Mouse (Mus musculus) splenic B cell, adult 2 months (primary cell): Measurements from ENCODE around the gene Gmcl1.

Experiments used
- DNase-seq: peaks from one replicate; pipeline ENCODE4 v3.0.0-alpha.2; 2011; ENCODE audit warnings: low read depth, low spot score
- H3K27me3 ChIP-seq: 2 replicates; pipeline ENCODE4 v1.6.1; 2012; ENCODE audit warnings: mild to moderate bottlenecking, low read length, moderate library complexity, mixed read lengths; ENCODE audit not compliant: control insufficient read depth, poor library complexity, insufficient read depth, severe bottlenecking
- H3K36me3 ChIP-seq: 2 replicates; pipeline ENCODE4 v1.6.1; 2012; ENCODE audit warnings: mild to moderate bottlenecking, low read length, moderate library complexity, mixed read lengths; ENCODE audit not compliant: control insufficient read depth, poor library complexity, insufficient read depth, severe bottlenecking

The Gmcl1 gene

DNA sequence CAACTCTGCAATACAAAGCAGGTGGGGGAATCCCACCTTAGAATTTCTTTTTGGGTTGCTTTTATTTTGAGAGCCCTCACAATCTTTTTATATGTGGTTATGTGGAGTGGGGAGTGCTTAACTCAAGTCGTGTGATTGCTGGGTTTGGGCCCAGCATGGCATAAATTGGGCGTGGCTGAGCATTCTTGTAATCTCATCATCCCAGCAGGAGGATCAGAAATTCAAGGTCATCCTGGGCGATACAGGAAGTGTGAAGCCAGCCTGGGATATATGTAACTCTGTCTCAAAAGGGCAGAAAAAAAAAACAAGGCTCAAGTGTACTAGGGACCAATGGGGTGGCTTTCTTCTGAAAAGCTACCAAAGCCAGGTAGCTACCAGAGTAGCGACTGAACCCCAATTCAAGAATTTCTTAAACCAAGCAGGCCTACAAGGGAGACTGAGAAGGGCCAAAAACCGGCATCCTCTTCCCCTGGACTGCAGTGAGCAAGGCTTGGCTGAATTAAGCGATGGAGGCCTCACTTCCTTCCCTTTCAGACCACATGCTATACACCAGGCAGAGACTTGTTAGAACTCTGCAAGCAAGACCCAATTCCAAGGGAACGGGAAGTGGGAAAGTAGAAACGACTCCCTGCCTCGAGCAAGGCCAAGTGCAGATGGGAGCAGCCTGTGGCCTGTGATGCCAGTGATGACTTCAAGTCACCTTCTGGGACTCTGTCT lies 72.9 kb downstream of the Gmcl1 start:
- H3K27me3 ChIP-seq = no peaks in the 10 kb centered on the region
- H3K36me3 ChIP-seq = peaks cover 4% of the 10 kb centered on the region; the same call in 1 of the 2 replicates
- DNase-seq = no peak

DNA sequence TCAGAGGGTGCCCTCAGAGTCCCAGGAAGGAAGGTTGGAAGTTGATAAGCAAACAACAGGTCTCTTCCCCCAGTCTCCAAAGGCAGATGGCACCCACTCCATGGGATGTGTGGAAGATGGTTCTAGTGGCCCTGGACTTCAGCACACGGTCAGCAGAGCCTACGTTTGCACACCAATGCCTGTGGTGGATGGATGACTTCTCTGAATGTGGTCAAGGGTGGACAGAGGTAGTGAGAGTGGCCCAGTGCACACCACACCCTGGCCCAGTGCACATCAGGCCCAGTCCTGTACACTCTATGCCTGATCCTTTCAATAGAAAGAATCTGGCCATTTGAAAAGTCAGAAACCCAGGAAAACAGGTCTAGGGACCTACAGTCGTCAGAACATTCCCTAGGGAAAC lies 74.7 kb downstream of the Gmcl1 start:
- Histone ChIP-seq H3K27me3 (no peaks in the 10 kb centered on the region), H3K36me3 (peaks cover 4% of the 10 kb centered on the region; the same call in 1 of the 2 replicates)
- no peak for DNase-seq

DNA sequence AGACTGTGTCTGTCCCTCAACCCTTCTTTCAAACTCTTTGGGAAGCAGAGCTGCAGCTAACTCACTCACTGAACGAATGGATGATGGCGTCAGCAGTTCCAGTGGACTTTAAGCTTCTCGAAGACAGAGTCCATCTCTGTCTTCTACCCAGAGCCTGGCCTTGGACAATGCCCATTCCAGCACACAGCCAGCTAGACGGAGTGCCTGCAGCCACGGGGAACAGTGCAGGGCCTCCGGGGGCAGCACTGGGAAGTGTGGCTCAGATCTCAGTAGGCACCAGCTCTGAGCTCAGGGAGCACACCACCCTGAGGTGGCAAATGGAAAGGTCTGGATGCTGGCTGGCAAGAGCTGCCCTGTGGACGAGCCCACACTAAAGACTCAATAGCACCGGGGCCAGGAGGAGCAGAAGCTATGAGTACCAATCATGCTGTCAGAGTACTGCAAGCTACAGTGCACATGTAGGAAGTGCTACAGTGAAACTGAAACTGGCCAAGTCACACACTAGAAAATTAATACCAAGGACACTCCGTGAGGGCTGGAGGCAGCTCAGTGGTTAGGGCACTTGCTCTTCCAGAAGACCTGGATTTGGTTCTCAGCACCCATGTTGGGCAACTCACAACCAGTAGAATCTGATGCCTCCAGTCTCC lies 78.8 kb downstream of the Gmcl1 start:
- Histone ChIP-seq H3K36me3 (peaks cover 9% of the 10 kb centered on the region), H3K27me3 (no peaks in the 10 kb centered on the region)
- DNase-seq = peak; percentile 67

DNA sequence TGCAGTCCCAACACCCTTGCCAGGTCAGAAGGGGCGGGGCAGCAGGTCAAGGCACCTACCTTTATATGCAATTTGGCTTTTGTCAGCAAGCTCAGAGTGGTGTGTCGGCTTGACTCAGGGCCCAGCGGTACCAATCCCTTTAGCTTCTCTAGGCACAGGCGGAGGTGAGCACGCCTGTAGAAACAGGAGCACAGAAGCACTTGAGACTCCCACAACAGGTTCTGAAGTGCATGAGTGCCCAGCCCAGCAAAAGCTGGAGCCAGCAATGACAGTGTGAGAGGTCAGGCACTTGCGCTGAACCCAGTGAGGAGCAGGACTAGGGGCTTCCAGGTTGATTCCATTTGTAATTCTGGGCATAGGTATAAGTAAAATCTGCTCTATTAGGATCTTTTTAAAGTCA lies 80.2 kb downstream of the Gmcl1 start:
- DNase-seq = no peak
- no peaks in the 10 kb centered on the region for H3K27me3 ChIP-seq
- peaks cover 9% of the 10 kb centered on the region for H3K36me3 ChIP-seq

DNA sequence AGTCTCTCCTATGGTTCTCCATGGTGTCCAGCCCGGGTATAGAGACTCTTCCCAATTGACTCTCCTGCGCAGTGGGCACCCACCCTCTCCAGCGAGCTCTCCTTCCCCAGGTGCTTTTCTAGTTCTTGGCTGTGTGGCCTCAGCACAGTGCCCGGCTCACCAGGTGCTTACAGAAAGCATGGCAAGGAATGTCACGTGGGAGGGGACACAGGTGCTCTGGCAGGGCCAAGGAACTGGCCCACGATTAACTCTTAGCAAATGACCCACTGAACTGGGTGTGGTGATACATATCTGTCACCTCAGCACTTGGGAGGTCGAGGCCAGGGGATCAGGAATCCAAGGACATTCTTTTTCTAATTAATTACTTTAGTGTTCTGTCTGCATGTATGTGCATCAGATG lies 87.0 kb downstream of the Gmcl1 start:
- peaks cover 3% of the 10 kb centered on the region; the same call in 1 of the 2 replicates for H3K36me3 ChIP-seq
- no peaks in the 10 kb centered on the region for H3K27me3 ChIP-seq
- DNase-seq = no peak

DNA sequence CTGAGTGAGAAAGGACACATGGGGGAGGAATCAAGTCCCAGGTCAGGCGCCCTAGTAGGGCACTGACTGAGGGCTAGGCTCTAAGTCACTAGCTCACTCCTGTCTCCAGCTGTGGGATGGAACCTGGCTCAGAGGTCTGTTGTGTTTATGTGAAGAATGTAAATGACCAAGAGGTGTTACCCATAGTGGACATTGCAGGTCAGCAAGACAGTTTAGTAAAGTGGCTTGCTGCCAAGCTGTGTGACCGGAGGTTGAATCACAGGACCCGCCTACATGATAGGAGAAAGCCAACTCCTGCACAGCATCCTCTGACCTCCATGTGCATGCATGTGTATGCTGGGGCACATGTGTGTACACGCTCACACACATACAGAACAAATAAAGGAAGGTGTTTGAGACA lies 87.6 kb downstream of the Gmcl1 start:
- Histone ChIP-seq H3K36me3 (peaks cover 3% of the 10 kb centered on the region; the same call in 1 of the 2 replicates), H3K27me3 (no peaks in the 10 kb centered on the region)
- DNase-seq = no peak

DNA sequence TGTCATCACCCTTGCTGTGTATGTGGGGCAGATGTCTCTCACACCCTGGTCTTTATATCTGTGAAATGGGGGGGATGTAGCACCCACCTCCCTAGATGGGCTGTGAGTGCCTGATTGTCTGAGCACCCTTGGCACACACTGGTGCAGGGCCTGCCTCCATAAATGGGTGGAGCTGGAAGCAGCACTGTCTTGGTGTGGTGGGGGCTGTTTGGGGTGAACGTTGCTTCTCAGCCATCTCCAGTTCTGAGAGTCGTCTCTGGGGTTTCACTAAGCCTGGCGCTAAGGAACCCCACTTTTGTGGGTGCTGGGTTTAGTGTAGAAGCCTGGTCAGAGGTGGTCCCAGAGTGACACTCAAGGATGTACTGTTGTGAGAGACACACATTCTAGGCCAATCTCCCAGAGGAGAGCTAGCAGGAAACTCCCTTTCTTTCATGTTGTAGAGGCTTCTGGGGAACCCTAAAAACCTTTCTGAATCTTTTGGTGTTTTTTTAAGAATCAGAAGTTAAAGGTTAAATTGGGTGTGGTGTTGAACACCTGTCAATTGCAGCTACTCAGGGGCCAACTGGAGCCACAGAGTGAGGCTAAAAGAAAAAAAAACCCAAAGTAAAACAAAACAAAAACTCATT lies 88.3 kb downstream of the Gmcl1 start:
- H3K27me3 ChIP-seq = no peaks in the 10 kb centered on the region
- no peaks in the 10 kb centered on the region for H3K36me3 ChIP-seq
- no peak for DNase-seq
